7 mouse cellular contexts compared by ENCODE assay signal in the genomic region with DNA sequence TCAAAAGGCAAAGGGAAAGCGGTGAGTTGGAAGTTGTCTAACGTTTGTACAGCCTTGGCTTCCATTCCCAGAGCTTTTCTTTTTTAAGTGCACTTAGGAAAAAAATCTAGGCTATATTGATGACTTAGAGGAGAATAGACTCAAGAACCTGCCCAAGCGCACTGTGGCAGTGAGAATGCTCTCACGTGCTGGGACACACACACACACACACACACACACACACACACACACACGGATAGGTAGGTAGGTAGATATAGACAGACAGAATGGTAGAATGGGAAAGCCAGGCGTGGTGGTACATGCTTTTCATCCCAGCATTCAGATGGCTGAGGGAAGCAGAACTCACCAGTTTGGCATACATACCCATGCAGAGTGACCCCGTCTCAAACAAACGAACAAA. TPM values are rescaled to one million over a fixed set of nuclear protein-coding genes. Genes with fewer than 3 reads are reported as not detected.
DNase-seq lines count a peak whose midpoint lies in the region; ATAC-seq lines count a peak whose summit lies in the region.

No protein-coding gene starts in this region.

- H3K36me3 ChIP-seq in lung, embryonic 16.5 days (ENCODE audit: control insufficient read depth, insufficient read depth, low read length) = no peaks in the 10 kb centered on the region
- H3K36me3 ChIP-seq in forebrain, embryonic 14.5 days (ENCODE audit: control insufficient read depth, insufficient read depth, low read length) = no peaks in the 10 kb centered on the region
- H3K36me3 ChIP-seq in limb, embryonic 13.5 days = no peaks in the 10 kb centered on the region
- no peaks in the 10 kb centered on the region for H3K36me3 ChIP-seq in stomach, embryonic 16.5 days (ENCODE audit: control insufficient read depth, insufficient read depth, low read length)

- peaks cover 23% of the 10 kb centered on the region for H3K4me1 ChIP-seq in lung, embryonic 16.5 days (replicated peaks; ENCODE audit: control insufficient read depth, insufficient read depth, low read length)
- H3K4me1 ChIP-seq in forebrain, embryonic 14.5 days (ENCODE audit: control insufficient read depth, insufficient read depth, low read length) = 0 out of 2 replicates have a peak, but pooled peaks cover 4% of the 10 kb centered on the region
- peaks cover 16% of the 10 kb centered on the region for H3K4me1 ChIP-seq in limb, embryonic 13.5 days
- H3K4me1 ChIP-seq in stomach, embryonic 16.5 days (ENCODE audit: control insufficient read depth, insufficient read depth, low read length) = peaks cover 6% of the 10 kb centered on the region; the same call in 1 of the 2 replicates

- intact Hi-C loops in left cerebral cortex, postnatal 10 days (cut with DNase I) = no loop called here

- peak overlapping the region; percentile 75; the same call in 1 of the 2 replicates for H3K27ac ChIP-seq in lung, embryonic 16.5 days (ENCODE audit: low read length)
- no peak overlapping the region for H3K27ac ChIP-seq in forebrain, embryonic 14.5 days (ENCODE audit: low read depth, low read length)
- H3K27ac ChIP-seq in limb, embryonic 13.5 days = peak overlapping the region; percentile 3; the same call in 1 of the 2 replicates
- H3K27ac ChIP-seq in stomach, embryonic 16.5 days (ENCODE audit: low read length) = peak overlapping the region; percentile 73

- H3K4me3 ChIP-seq in lung, embryonic 16.5 days (ENCODE audit: low read length) = peak overlapping the region; percentile 53
- peak overlapping the region; percentile 35; the same call in 1 of the 2 replicates for H3K4me3 ChIP-seq in forebrain, embryonic 14.5 days (ENCODE audit: low read depth, low read length)
- peak overlapping the region; percentile 46 for H3K4me3 ChIP-seq in limb, embryonic 13.5 days
- peak overlapping the region; percentile 46 for H3K4me3 ChIP-seq in stomach, embryonic 16.5 days (replicated peaks; ENCODE audit: low read length)

- H3K9me3 ChIP-seq in lung, embryonic 16.5 days (ENCODE audit: control insufficient read depth, low read length) = no peaks in the 10 kb centered on the region
- H3K9me3 ChIP-seq in forebrain, embryonic 14.5 days (replicated peaks; ENCODE audit: control insufficient read depth, low read length) = no peaks in the 10 kb centered on the region
- no peaks in the 10 kb centered on the region for H3K9me3 ChIP-seq in limb, embryonic 13.5 days
- H3K9me3 ChIP-seq in stomach, embryonic 16.5 days (replicated peaks; ENCODE audit: control insufficient read depth, low read length) = no peaks in the 10 kb centered on the region

- H3K9ac ChIP-seq in lung, embryonic 16.5 days (ENCODE audit: low read length) = peak overlapping the region; percentile 70
- H3K9ac ChIP-seq in forebrain, embryonic 14.5 days (ENCODE audit: low read length) = peak overlapping the region; percentile 47; the same call in 1 of the 2 replicates
- peak overlapping the region; percentile 60; the same call in 1 of the 2 replicates for H3K9ac ChIP-seq in limb, embryonic 13.5 days
- peak overlapping the region; percentile 63 for H3K9ac ChIP-seq in stomach, embryonic 16.5 days (ENCODE audit: low read length)

- H3K27me3 ChIP-seq in lung, embryonic 16.5 days (ENCODE audit: control insufficient read depth, insufficient read depth, low read depth, low read length) = no peaks in the 10 kb centered on the region
- no peaks in the 10 kb centered on the region for H3K27me3 ChIP-seq in forebrain, embryonic 14.5 days (replicated peaks; ENCODE audit: control insufficient read depth, insufficient read depth, low read length)
- no peaks in the 10 kb centered on the region for H3K27me3 ChIP-seq in limb, embryonic 13.5 days
- H3K27me3 ChIP-seq in stomach, embryonic 16.5 days (ENCODE audit: control insufficient read depth, insufficient read depth, low read length) = no peaks in the 10 kb centered on the region

- peak overlapping the region; percentile 85 for H3K4me2 ChIP-seq in lung, embryonic 16.5 days (ENCODE audit: low read depth, low read length)
- peak overlapping the region; percentile 67 for H3K4me2 ChIP-seq in forebrain, embryonic 14.5 days (ENCODE audit: low read length)
- peak overlapping the region; percentile 78 for H3K4me2 ChIP-seq in limb, embryonic 13.5 days (replicated peaks)
- peak overlapping the region; percentile 60 for H3K4me2 ChIP-seq in stomach, embryonic 16.5 days (ENCODE audit: low read depth, low read length)

- WGBS in lung, embryonic 16.5 days = 49% methylated on average over 8 of the region's 8 CpGs
- WGBS in forebrain, embryonic 14.5 days = 63% methylated on average over 8 of the region's 8 CpGs
- WGBS in limb, embryonic 13.5 days = 61% methylated on average over 8 of the region's 8 CpGs
- WGBS in stomach, embryonic 16.5 days = 52% methylated on average over 8 of the region's 8 CpGs

- DNase-seq in lung, postnatal 4 days = no peak
- no peak for DNase-seq in forebrain, embryonic 14.5 days (ENCODE audit: low spot score)
- no peak for DNase-seq in left cerebral cortex, postnatal 10 days (ENCODE audit: extremely low spot score in 1 of 2, low spot score in 2 of 2)

- no peak for ATAC-seq in lung, embryonic 16.5 days (ENCODE audit: low read depth)
- no peak for ATAC-seq in forebrain, embryonic 14.5 days
- ATAC-seq in limb, embryonic 13.5 days (ENCODE audit: low FRiP score, low read depth) = no peak
- no peak for ATAC-seq in stomach, embryonic 16.5 days (ENCODE audit: insufficient read depth, low FRiP score)
- no peak for ATAC-seq in frontal cortex, adult (ENCODE audit: low TSS enrichment)

RNA-seq across cellular contexts. Expression of a gene that starts 32.3 kb away (rescaled TPM):
- polyA plus RNA-seq in lung, embryonic 16.5 days (2015; fragmentation: Nextera tagmentation; extraction: Ambion mirVana) = 43.1 and 49.9 TPM in 2 replicates
- 5.6 and 7.7 TPM in 2 replicates for polyA plus RNA-seq in forebrain, embryonic 14.5 days (2014; fragmentation: Nextera tagmentation; extraction: Ambion mirVana)
- 6.8 and 7.0 TPM in 2 replicates for polyA plus RNA-seq in limb, embryonic 13.5 days (2015; fragmentation: Nextera tagmentation; extraction: Ambion mirVana)
- polyA plus RNA-seq in stomach, embryonic 16.5 days (2015; fragmentation: Nextera tagmentation; extraction: Ambion mirVana) = 8.6 and 9.2 TPM in 2 replicates
- 1 to 10 TPM; 6.9 to 7.3 TPM for total RNA-seq in left cerebral cortex, postnatal 10 days (2021)

RNA-seq across cellular contexts. Expression of a gene that starts 41.3 kb away (rescaled TPM):
- 24.4 and 28.7 TPM in 2 replicates for polyA plus RNA-seq in lung, embryonic 16.5 days (2015; fragmentation: Nextera tagmentation; extraction: Ambion mirVana)
- 54.3 and 72.2 TPM in 2 replicates for polyA plus RNA-seq in forebrain, embryonic 14.5 days (2014; fragmentation: Nextera tagmentation; extraction: Ambion mirVana)
- polyA plus RNA-seq in limb, embryonic 13.5 days (2015; fragmentation: Nextera tagmentation; extraction: Ambion mirVana) = 30.0 and 32.1 TPM in 2 replicates
- polyA plus RNA-seq in stomach, embryonic 16.5 days (2015; fragmentation: Nextera tagmentation; extraction: Ambion mirVana) = 20.7 and 20.9 TPM in 2 replicates
- total RNA-seq in left cerebral cortex, postnatal 10 days (2021) = 10 to 100 TPM; 97.6 to 99.1 TPM
